Mouse (Mus musculus) spleen, adult 2 months (tissue): Measurements from ENCODE around the gene Larp4b. TPM values are rescaled to one million over a fixed set of nuclear protein-coding genes. Genes with fewer than 3 reads are reported as not detected.
"Not testable (repeated sequence)": the region's sequence is repeated elsewhere in the genome, so short reads cannot be mapped to it uniquely, and the experiment has no call there.

Source experiments
- DNase-seq, 2 experiments: peaks; one replicate each; pipeline versions ENCODE4 v3.0.0 to v3.0.0-alpha.2; 2012 to 2021; ENCODE audit warnings: low spot score in 2 of 2, low read depth in 1 of 2
- H3K27ac ChIP-seq: fragments of 200-500 bp; 2 replicates; pipeline ENCODE4 v1.5.1; 2012; ENCODE audit warnings: low read length, inconsistent platforms; ENCODE audit not compliant: insufficient read depth
- H3K27me3 ChIP-seq: fragments of 200-500 bp; 2 replicates; pipeline ENCODE4 v1.6.1; 2012; ENCODE audit warnings: mild to moderate bottlenecking, moderate library complexity, low read length, inconsistent platforms; ENCODE audit not compliant: control insufficient read depth, insufficient read depth
- H3K36me3 ChIP-seq: fragments of 200-500 bp; 2 replicates; pipeline ENCODE4 v1.6.1; 2012; ENCODE audit warnings: mild to moderate bottlenecking, low read length, inconsistent platforms; ENCODE audit not compliant: control insufficient read depth, insufficient read depth
- H3K4me1 ChIP-seq: fragments of 200-500 bp; 2 replicates; pipeline ENCODE4 v1.6.1; 2011; ENCODE audit warnings: inconsistent platforms; ENCODE audit not compliant: control insufficient read depth, insufficient read depth, insufficient read length
- H3K4me3 ChIP-seq: fragments of 200-500 bp; 2 replicates; pipeline ENCODE4 v1.5.1; 2011; ENCODE audit warnings: mild to moderate bottlenecking, inconsistent platforms; ENCODE audit not compliant: insufficient read depth, insufficient read length; ENCODE audit errors: extremely low read depth
- CTCF ChIP-seq: fragments of 200-500 bp; IDR thresholded peaks from 2 replicates; pipeline ENCODE4 v1.5.1; 2011; ENCODE audit warnings: mild to moderate bottlenecking, inconsistent platforms; ENCODE audit not compliant: insufficient read depth, insufficient read length, insufficient replicate concordance; ENCODE audit errors: extremely low read depth
- POLR2A ChIP-seq: fragments of 200-500 bp; IDR thresholded peaks from 2 replicates; pipeline ENCODE4 v1.6.1; 2011; ENCODE audit warnings: low read depth, low read length, inconsistent platforms
- WGBS: fragments of 180-500 bp; shearing (Covaris S2); methylation state at CpG from one replicate; pipeline ENCODE4 v1.1.7; 2018; 5-methylcytosine and 5-hydroxymethylcytosine counted together
- polyA plus RNA-seq: library from polyadenylated mRNA; depleted of rRNA; stranded (reverse); fragments of >200 nt; gene quantifications from 2 replicates; pipeline ENCODE4 v1.2.3, GENCODE M21; 2012; rRNA removed

The Larp4b gene
- 11.8 and 13.9 TPM in 2 replicates for polyA plus RNA-seq

- peak; percentile 96 for DNase-seq
- Histone ChIP-seq H3K27ac (peak within 1 kb of the TSS; percentile 94), H3K27me3 (no peaks in the 10 kb centered on the region), H3K36me3 (no peaks in the 10 kb centered on the region), H3K4me3 (peak within 1 kb of the TSS; percentile 97), H3K4me1 (peaks cover 8% of the 10 kb centered on the region)
- TF ChIP-seq POLR2A (peak; percentile 62), CTCF (no peak)
- 1% methylated on average over 87 of the region's 92 CpGs for WGBS
These were observed at the start of gene Larp4b for GRCm38 (mm10) chr13:9093316-9094155. Gene Larp4b, plus strand, starts transcription at chr13:9093881.

GRCm38 (mm10) chr13:9044731-9045130 lies 49.0 kb upstream of the Larp4b start:
- no peaks in the 10 kb centered on the region for H3K4me1 ChIP-seq
- H3K36me3 ChIP-seq = no peaks in the 10 kb centered on the region
- DNase-seq = no peak
- no peak for TF ChIP-seq CTCF
- no peak for TF ChIP-seq POLR2A
- no peaks in the 10 kb centered on the region for H3K27me3 ChIP-seq
- no peak overlapping the region for H3K27ac ChIP-seq
- WGBS = 96% methylated on average over 1 of the region's 1 CpGs
- H3K4me3 ChIP-seq = no peak overlapping the region

- not testable (repeated sequence) for H3K4me3 ChIP-seq, H3K4me1 ChIP-seq, H3K27ac ChIP-seq, H3K27me3 ChIP-seq, H3K36me3 ChIP-seq, DNase-seq
- WGBS = 40% methylated on average over 10 of the region's 10 CpGs
These were observed 41.5 kb upstream of the Larp4b start for GRCm38 (mm10) chr13:9052049-9052691.

GRCm38 (mm10) chr13:9057277-9057676 lies 36.4 kb upstream of the Larp4b start:
- 94% methylated on average over 1 of the region's 1 CpGs for WGBS
- DNase-seq = no peak
- Histone ChIP-seq H3K27me3 (no peaks in the 10 kb centered on the region), H3K4me1 (no peaks in the 10 kb centered on the region), H3K4me3 (no peak overlapping the region), H3K36me3 (no peaks in the 10 kb centered on the region), H3K27ac (no peak overlapping the region)
- TF ChIP-seq CTCF = no peak
- TF ChIP-seq POLR2A = no peak

- 73% methylated on average over 4 of the region's 4 CpGs for WGBS
These were observed 35.0 kb upstream of the Larp4b start for GRCm38 (mm10) chr13:9058706-9059105.

GRCm38 (mm10) chr13:9061394-9061793 lies 32.3 kb upstream of the Larp4b start:
- no peak for TF ChIP-seq CTCF
- TF ChIP-seq POLR2A = no peak
- H3K27ac ChIP-seq = no peak overlapping the region
- DNase-seq = no peak
- H3K36me3 ChIP-seq = no peaks in the 10 kb centered on the region
- no peaks in the 10 kb centered on the region for H3K27me3 ChIP-seq
- no peaks in the 10 kb centered on the region for H3K4me1 ChIP-seq
- 91% methylated on average over 4 of the region's 4 CpGs for WGBS
- no peak overlapping the region for H3K4me3 ChIP-seq

More at GRCm38 (mm10) chr13:9058706-9059105, 35.0 kb upstream of the Larp4b start:
- H3K4me1 ChIP-seq = no peaks in the 10 kb centered on the region
- no peak for DNase-seq
- no peaks in the 10 kb centered on the region for H3K36me3 ChIP-seq
- no peaks in the 10 kb centered on the region for H3K27me3 ChIP-seq
- H3K27ac ChIP-seq = no peak overlapping the region
- H3K4me3 ChIP-seq = no peak overlapping the region
- TF ChIP-seq CTCF (no peak), POLR2A (no peak)

GRCm38 (mm10) chr13:9064196-9064595 lies 29.5 kb upstream of the Larp4b start:
- no peaks in the 10 kb centered on the region for H3K27me3 ChIP-seq
- H3K36me3 ChIP-seq = no peaks in the 10 kb centered on the region
- TF ChIP-seq POLR2A (no peak), CTCF (no peak)
- no peaks in the 10 kb centered on the region for H3K4me1 ChIP-seq
- no peak for DNase-seq
- H3K27ac ChIP-seq = no peak overlapping the region
- 97% methylated on average over 2 of the region's 2 CpGs for WGBS
- no peak overlapping the region for H3K4me3 ChIP-seq
